Mouse (Mus musculus): Measurements from ENCODE around the gene Man2a1. TPM values are rescaled to one million over a fixed set of nuclear protein-coding genes. Genes with fewer than 3 reads are reported as not detected.

Gene Man2a1
- polyA plus RNA-seq, 1 experiment: 1.2 TPM

GRCm38 (mm10) chr17:64780753-64781490, 180.4 kb downstream of the Man2a1 start:
- Histone ChIP-seq H3K4me1 (no peaks in the 10 kb centered on the region; the same call in 1 of the 2 replicates), H3K9me3 (peaks cover 10% of the 10 kb centered on the region; the same call in 1 of the 2 replicates), H3K4me3 (replicated peaks) (no peak overlapping the region), H3K36me3 (replicated peaks; ENCODE audit: low read length) (no peaks in the 10 kb centered on the region), H3K27me3 (replicated peaks) (peaks cover 4% of the 10 kb centered on the region)
- TF ChIP-seq FLI1 (IDR thresholded peaks at IDR 0.05; ENCODE audit: low read length) (no peak), GATA1 (IDR thresholded peaks at IDR 0.05; ENCODE audit: borderline replicate concordance, low read length) (no peak)

- no peaks in the 10 kb centered on the region for H3K36me3 ChIP-seq (replicated peaks; ENCODE audit: low read length)
- TF ChIP-seq GATA1 (IDR thresholded peaks at IDR 0.05; ENCODE audit: borderline replicate concordance, low read length) (no peak), FLI1 (IDR thresholded peaks at IDR 0.05; ENCODE audit: low read length) (no peak)
- peaks cover 4% of the 10 kb centered on the region for H3K27me3 ChIP-seq (replicated peaks)
- H3K4me3 ChIP-seq (replicated peaks): no peak overlapping the region
- peaks cover 10% of the 10 kb centered on the region; the same call in 1 of the 2 replicates for H3K9me3 ChIP-seq
- H3K4me1 ChIP-seq: peaks cover under 1% of the 10 kb centered on the region; the same call in 1 of the 2 replicates
These were observed 181.8 kb downstream of the Man2a1 start for GRCm38 (mm10) chr17:64782307-64782706.

- 0 out of 2 replicates have a peak, but pooled peaks cover 6% of the 10 kb centered on the region for H3K9me3 ChIP-seq
- peaks cover 8% of the 10 kb centered on the region; the same call in 1 of the 2 replicates for H3K4me1 ChIP-seq
- H3K4me3 ChIP-seq (replicated peaks): no peak overlapping the region
- TF ChIP-seq FLI1 (IDR thresholded peaks at IDR 0.05; ENCODE audit: low read length) (no peak), GATA1 (IDR thresholded peaks at IDR 0.05; ENCODE audit: borderline replicate concordance, low read length) (no peak)
- peaks cover 7% of the 10 kb centered on the region for H3K27me3 ChIP-seq (replicated peaks)
- no peaks in the 10 kb centered on the region for H3K36me3 ChIP-seq (replicated peaks; ENCODE audit: low read length)
These were observed 185.4 kb downstream of the Man2a1 start for GRCm38 (mm10) chr17:64785961-64786360.

GRCm38 (mm10) chr17:64788301-64788700, 187.8 kb downstream of the Man2a1 start:
- Histone ChIP-seq H3K4me3 (replicated peaks) (no peak overlapping the region), H3K36me3 (replicated peaks; ENCODE audit: low read length) (no peaks in the 10 kb centered on the region), H3K9me3 (0 out of 2 replicates have a peak, but pooled peaks cover 6% of the 10 kb centered on the region), H3K4me1 (peaks cover 8% of the 10 kb centered on the region; the same call in 1 of the 2 replicates), H3K27me3 (replicated peaks) (peaks cover 4% of the 10 kb centered on the region)
- TF ChIP-seq FLI1 (IDR thresholded peaks at IDR 0.05; ENCODE audit: low read length) (no peak), GATA1 (IDR thresholded peaks at IDR 0.05; ENCODE audit: borderline replicate concordance, low read length) (no peak)

- Histone ChIP-seq H3K36me3 (replicated peaks; ENCODE audit: low read length) (no peaks in the 10 kb centered on the region), H3K4me1 (peaks cover 8% of the 10 kb centered on the region; the same call in 1 of the 2 replicates), H3K27me3 (replicated peaks) (peaks cover 4% of the 10 kb centered on the region), H3K9me3 (0 out of 2 replicates have a peak, but pooled peaks cover 6% of the 10 kb centered on the region), H3K4me3 (replicated peaks) (no peak overlapping the region)
- TF ChIP-seq GATA1 (IDR thresholded peaks at IDR 0.05; ENCODE audit: borderline replicate concordance, low read length): no peak
- TF ChIP-seq FLI1 (IDR thresholded peaks at IDR 0.05; ENCODE audit: low read length): no peak
These were observed 188.6 kb downstream of the Man2a1 start for GRCm38 (mm10) chr17:64789175-64789574.

GRCm38 (mm10) chr17:64792076-64792475, 191.5 kb downstream of the Man2a1 start:
- H3K9me3 ChIP-seq: no peaks in the 10 kb centered on the region
- no peak overlapping the region for H3K4me3 ChIP-seq (replicated peaks)
- peaks cover 4% of the 10 kb centered on the region for H3K27me3 ChIP-seq (replicated peaks)
- TF ChIP-seq FLI1 (IDR thresholded peaks at IDR 0.05; ENCODE audit: low read length) (no peak), GATA1 (IDR thresholded peaks at IDR 0.05; ENCODE audit: borderline replicate concordance, low read length) (no peak)
- peaks cover 8% of the 10 kb centered on the region; the same call in 1 of the 2 replicates for H3K4me1 ChIP-seq
- H3K36me3 ChIP-seq (replicated peaks; ENCODE audit: low read length): no peaks in the 10 kb centered on the region

- Histone ChIP-seq H3K9me3 (0 out of 2 replicates have a peak, but pooled peaks cover 2% of the 10 kb centered on the region), H3K4me1 (peaks cover 4% of the 10 kb centered on the region; the same call in 1 of the 2 replicates), H3K36me3 (replicated peaks; ENCODE audit: low read length) (no peaks in the 10 kb centered on the region), H3K4me3 (replicated peaks) (no peak overlapping the region), H3K27me3 (replicated peaks) (peaks cover 4% of the 10 kb centered on the region)
- TF ChIP-seq GATA1 (IDR thresholded peaks at IDR 0.05; ENCODE audit: borderline replicate concordance, low read length): no peak
- TF ChIP-seq FLI1 (IDR thresholded peaks at IDR 0.05; ENCODE audit: low read length): no peak
These were observed 192.1 kb downstream of the Man2a1 start for GRCm38 (mm10) chr17:64792623-64793022.

- TF ChIP-seq FLI1 (IDR thresholded peaks at IDR 0.05; ENCODE audit: low read length) (no peak), GATA1 (IDR thresholded peaks at IDR 0.05; ENCODE audit: borderline replicate concordance, low read length) (no peak)
- Histone ChIP-seq H3K9me3 (peaks cover 54% of the 10 kb centered on the region), H3K27me3 (replicated peaks) (peaks cover 10% of the 10 kb centered on the region), H3K4me1 (no peaks in the 10 kb centered on the region), H3K36me3 (replicated peaks; ENCODE audit: low read length) (no peaks in the 10 kb centered on the region), H3K4me3 (replicated peaks) (no peak overlapping the region)
These were observed 201.8 kb downstream of the Man2a1 start for GRCm38 (mm10) chr17:64802168-64802955.

- H3K9me3 ChIP-seq: peaks cover 50% of the 10 kb centered on the region
- H3K27me3 ChIP-seq (replicated peaks): peaks cover 10% of the 10 kb centered on the region
- no peak overlapping the region for H3K4me3 ChIP-seq (replicated peaks)
- no peaks in the 10 kb centered on the region for H3K4me1 ChIP-seq
- TF ChIP-seq FLI1 (IDR thresholded peaks at IDR 0.05; ENCODE audit: low read length) (no peak), GATA1 (IDR thresholded peaks at IDR 0.05; ENCODE audit: borderline replicate concordance, low read length) (no peak)
- no peaks in the 10 kb centered on the region for H3K36me3 ChIP-seq (replicated peaks; ENCODE audit: low read length)
These were observed 202.4 kb downstream of the Man2a1 start for GRCm38 (mm10) chr17:64802956-64803275.

Other genes starting within 250 kb of the Man2a1 start
- not detected in 2 replicates for gene 4930583I09Rik, start 235.3 kb downstream of the Man2a1 start, polyA plus RNA-seq (2012; ENCODE audit: insufficient read depth, low replicate concordance)

All from megakaryocyte, embryonic 14.5 days (primary cell).